Mouse (Mus musculus) cortical plate, adult 2 months (tissue): Measurements from ENCODE around the gene Galnt7. TPM values are rescaled to one million over a fixed set of nuclear protein-coding genes. Genes with fewer than 3 reads are reported as not detected.

ENCODE experiments used
- H3K27ac ChIP-seq: fragments of 200-500 bp; 2 replicates; pipeline ENCODE4 v1.5.1; 2012; ENCODE audit warnings: low read length, control low read depth, inconsistent platforms; ENCODE audit not compliant: insufficient read depth
- H3K4me1 ChIP-seq: fragments of 200-500 bp; 2 replicates; pipeline ENCODE4 v1.6.1; 2011; ENCODE audit warnings: low read length; ENCODE audit not compliant: control insufficient read depth, insufficient read depth
- H3K4me3 ChIP-seq: fragments of 200-500 bp; 2 replicates; pipeline ENCODE4 v1.5.1; 2011; ENCODE audit warnings: mild to moderate bottlenecking, low read length, control low read depth; ENCODE audit not compliant: insufficient read depth
- CTCF ChIP-seq: fragments of 200-500 bp; IDR thresholded peaks from 2 replicates; pipeline ENCODE4 v1.5.1; 2011; ENCODE audit warnings: mild to moderate bottlenecking, control low read depth, low read length; ENCODE audit not compliant: insufficient read depth; ENCODE audit errors: extremely low read depth
- POLR2A ChIP-seq: fragments of 200-500 bp; IDR thresholded peaks from 2 replicates; pipeline ENCODE4 v1.6.1; 2011; ENCODE audit warnings: mild to moderate bottlenecking, low read length, control low read depth; ENCODE audit not compliant: insufficient read depth; ENCODE audit errors: extremely low read depth
- polyA plus RNA-seq: library from polyadenylated mRNA; depleted of rRNA; stranded (reverse); fragments of >200 nt; gene quantifications from 2 replicates; pipeline ENCODE4 v1.2.3, GENCODE M21; 2012

Gene Galnt7
- polyA plus RNA-seq, 1 experiment: 5.6 TPM

DNA sequence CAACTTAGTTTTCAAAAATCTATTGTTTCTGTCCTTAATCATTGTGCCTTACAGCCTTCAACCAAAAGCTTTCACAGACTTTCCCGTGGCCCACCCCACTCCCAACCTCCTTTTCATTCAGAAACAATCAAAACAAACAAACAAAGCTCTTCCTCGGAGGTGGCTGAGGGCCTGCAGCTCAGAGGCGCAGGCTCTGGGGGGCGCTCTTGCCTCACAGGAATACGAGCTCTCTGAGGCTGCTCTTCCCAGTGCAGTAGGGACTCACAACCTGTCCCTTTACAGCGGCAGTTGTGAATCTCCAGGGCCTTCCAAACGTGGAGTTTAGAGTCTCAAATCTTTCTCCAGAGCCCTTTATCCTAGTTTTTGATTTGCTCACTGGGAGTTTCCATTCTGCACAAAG lies 78.4 kb downstream of the Galnt7 start:
- Histone ChIP-seq H3K27ac (no peak overlapping the region), H3K4me1 (peaks cover 2% of the 10 kb centered on the region; the same call in 1 of the 2 replicates), H3K4me3 (no peak overlapping the region)
- TF ChIP-seq CTCF: peak; percentile 89
- no peak for TF ChIP-seq POLR2A

GRCm38 (mm10) chr8:57573844-57574243 lies 79.0 kb downstream of the Galnt7 start:
- H3K27ac ChIP-seq: no peak overlapping the region
- H3K4me1 ChIP-seq: peaks cover 2% of the 10 kb centered on the region; the same call in 1 of the 2 replicates
- H3K4me3 ChIP-seq: no peak overlapping the region
- no peak for TF ChIP-seq POLR2A
- TF ChIP-seq CTCF: no peak

GRCm38 (mm10) chr8:57569886-57570285 lies 82.9 kb downstream of the Galnt7 start:
- peaks cover 2% of the 10 kb centered on the region; the same call in 1 of the 2 replicates for H3K4me1 ChIP-seq
- H3K4me3 ChIP-seq: no peak overlapping the region
- H3K27ac ChIP-seq: no peak overlapping the region
- TF ChIP-seq CTCF (no peak), POLR2A (no peak)

DNA sequence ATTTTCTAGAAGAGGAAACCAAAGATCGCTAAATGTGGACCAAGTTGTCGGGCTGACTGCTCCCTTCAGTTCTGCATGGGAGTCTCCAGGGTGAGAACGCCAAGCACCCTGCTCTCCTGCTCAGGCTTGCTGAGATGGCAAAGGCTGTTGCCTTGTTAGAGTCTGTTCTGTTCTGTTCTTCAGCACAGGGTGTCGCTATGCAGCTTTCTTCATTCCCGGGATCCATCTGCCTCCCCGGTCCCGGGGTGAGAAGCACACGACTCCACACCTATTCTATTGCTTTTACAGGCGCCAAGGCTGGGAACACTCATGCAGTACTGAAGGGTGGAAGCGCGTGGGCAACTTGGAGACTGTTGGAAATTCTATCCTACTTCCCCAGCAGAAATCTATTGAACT lies 83.4 kb downstream of the Galnt7 start:
- TF ChIP-seq CTCF (peak; percentile 50; the same call in 1 of the 2 replicates), POLR2A (no peak)
- Histone ChIP-seq H3K27ac (no peak overlapping the region), H3K4me1 (peaks cover 2% of the 10 kb centered on the region; the same call in 1 of the 2 replicates), H3K4me3 (no peak overlapping the region)

DNA sequence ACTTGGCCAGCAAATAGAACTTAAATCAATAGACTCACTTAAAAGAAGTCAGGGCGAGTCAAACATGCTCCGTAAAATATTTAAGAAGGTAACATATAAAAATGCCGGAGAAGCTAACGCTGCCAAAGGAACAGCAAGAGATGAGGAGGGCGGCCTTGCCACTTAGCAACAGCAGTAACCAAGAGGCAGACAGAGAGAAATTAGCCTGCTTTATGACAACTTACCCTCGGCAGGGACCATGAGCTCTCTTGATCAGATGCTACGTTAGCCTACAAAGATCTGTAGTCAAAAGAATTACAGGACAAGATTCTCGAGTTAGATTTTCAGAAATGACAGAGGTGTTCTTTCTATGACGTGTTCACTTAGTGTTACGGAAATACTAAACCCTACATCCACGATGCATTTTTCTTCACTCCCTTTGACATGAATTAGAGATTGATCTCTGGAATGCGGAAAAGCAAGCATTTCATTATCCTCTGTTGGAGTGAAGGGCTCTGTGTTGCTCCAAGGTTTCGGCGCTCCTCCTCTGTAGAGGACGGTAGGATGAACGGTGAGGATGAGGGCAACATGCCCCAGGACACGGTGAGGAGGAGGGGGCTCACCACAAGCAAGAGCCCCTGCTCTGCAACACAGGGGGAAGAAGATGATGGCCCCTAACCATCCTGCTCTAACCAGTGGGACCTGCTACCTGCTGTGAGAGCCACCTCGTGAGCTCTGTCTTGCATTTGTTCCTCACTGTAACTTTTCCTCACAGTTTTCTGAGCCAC lies 84.0 kb downstream of the Galnt7 start:
- Histone ChIP-seq H3K4me3 (no peak overlapping the region), H3K27ac (no peak overlapping the region), H3K4me1 (peaks cover 2% of the 10 kb centered on the region; the same call in 1 of the 2 replicates)
- TF ChIP-seq POLR2A (no peak), CTCF (no peak)

DNA sequence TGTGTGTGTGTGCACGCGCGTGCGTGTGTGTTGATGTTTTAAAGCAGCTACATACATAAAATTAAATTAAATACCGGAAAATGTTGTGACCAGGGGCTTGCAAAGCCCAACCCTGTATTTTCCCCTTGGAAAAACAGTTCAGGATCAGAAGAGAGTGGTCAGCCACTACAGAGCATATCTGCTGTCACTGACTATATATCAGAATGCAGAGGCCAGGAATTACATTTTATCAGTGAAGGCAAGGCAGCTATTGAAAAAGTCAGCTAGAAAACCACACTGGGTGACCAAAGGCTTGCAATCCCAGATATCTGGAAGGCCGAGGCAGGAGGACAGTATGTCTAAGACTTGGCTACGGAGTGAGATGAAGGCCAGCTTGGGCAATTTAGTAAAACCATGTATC lies 84.8 kb downstream of the Galnt7 start:
- H3K4me1 ChIP-seq: peaks cover 2% of the 10 kb centered on the region; the same call in 1 of the 2 replicates
- no peak overlapping the region for H3K27ac ChIP-seq
- H3K4me3 ChIP-seq: no peak overlapping the region
- TF ChIP-seq CTCF (no peak), POLR2A (no peak)

- Histone ChIP-seq H3K4me1 (peaks cover 2% of the 10 kb centered on the region; the same call in 1 of the 2 replicates), H3K27ac (no peak overlapping the region), H3K4me3 (no peak overlapping the region)
- TF ChIP-seq POLR2A (no peak), CTCF (no peak)
Observed at GRCm38 (mm10) chr8:57565039-57565438, 87.8 kb downstream of the Galnt7 start.

DNA sequence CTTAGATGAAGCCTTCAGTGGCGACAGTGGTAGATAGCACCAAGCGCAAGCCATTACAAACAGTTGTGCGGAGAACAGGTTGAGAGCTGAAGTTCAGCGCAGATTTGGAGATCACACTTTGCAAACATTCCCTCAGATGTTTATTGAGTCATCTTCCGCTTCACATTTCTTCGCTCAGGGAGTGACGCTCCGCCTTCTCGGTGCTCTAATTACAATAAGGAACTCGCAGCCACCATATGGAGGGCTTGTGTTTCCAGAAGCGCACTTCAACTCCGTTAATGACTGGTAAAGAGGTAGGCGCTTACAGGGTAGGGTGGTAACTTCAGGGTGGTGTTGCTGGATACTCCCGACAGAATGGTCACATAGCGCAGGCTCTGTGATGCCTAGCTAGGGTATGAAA lies 89.1 kb downstream of the Galnt7 start:
- Histone ChIP-seq H3K4me1 (no peaks in the 10 kb centered on the region), H3K27ac (no peak overlapping the region), H3K4me3 (no peak overlapping the region)
- no peak for TF ChIP-seq CTCF
- no peak for TF ChIP-seq POLR2A

GRCm38 (mm10) chr8:57562741-57563140 lies 90.1 kb downstream of the Galnt7 start:
- Histone ChIP-seq H3K4me3 (no peak overlapping the region), H3K27ac (no peak overlapping the region), H3K4me1 (no peaks in the 10 kb centered on the region)
- TF ChIP-seq POLR2A (no peak), CTCF (no peak)

DNA sequence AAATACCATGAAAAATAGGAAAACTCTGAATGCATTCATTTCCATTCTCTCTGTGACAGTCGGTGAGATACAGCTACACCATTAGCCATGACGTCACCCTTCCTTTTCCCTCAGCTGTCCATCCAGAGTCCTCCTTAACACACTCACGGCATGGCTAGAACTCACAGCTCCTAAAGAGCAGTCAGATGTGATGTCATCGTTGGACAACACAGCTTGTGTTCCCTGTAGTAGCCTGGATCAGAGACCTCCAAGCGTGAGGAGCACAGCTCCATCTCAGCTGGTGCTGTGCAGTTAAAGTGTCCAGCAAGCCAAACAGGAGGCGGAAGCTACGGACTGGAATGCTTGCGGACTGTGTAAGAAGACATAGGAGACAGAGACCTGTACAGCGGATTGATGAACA lies 91.9 kb downstream of the Galnt7 start:
- no peaks in the 10 kb centered on the region for H3K4me1 ChIP-seq
- H3K4me3 ChIP-seq: no peak overlapping the region
- H3K27ac ChIP-seq: no peak overlapping the region
- TF ChIP-seq CTCF (no peak), POLR2A (no peak)
